ENCODE assay signal across 7 mouse cellular contexts in the genomic region with DNA sequence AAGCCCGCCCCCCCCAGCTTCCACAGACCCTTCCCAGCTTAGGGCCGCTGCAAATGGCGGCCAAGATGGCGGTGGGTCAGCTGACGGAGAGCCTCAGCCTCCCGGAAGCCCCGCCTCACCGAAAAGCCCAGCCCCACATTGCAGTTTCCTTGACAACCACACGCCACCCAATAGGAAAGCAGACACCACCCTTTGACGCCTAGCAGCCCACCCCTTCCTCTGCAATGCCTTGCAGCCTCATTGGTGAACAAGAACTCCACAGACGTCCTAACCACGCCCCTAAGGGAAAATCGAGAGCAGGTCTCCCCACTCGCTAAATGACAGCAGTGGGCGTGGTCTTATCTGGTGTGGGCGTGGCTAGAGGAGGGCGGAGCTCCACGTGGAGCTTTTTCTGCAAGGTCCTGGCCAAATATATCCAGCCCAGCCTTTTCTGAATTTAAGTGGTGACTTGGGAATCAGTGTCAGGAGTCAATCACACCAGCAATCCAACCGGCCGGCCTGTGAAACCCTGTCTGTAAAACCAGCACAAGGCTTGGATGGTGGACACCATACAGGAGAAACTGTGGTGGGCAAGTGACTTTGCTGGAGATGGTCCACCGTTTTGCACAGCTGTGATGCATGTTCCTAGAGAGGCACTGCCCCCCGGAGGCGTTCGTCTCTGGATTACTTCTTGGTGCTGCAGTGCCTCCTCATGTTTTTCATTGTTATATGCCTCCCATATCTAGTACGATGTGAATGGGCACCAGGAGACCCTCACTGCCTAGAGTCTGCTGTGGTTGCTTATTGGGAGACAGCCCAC. TPM values are rescaled to one million over a fixed set of nuclear protein-coding genes. Genes with fewer than 3 reads are reported as not detected.
DNase-seq lines count a peak whose midpoint lies in the region; ATAC-seq and TF ChIP-seq lines count a peak whose summit lies in the region.

Gene Ap3d1, minus strand, starts transcription at position 85 of the 799 bp plus-strand sequence.

- 2% methylated on average over 25 of the region's 25 CpGs for WGBS in embryonic facial prominence, embryonic 10.5 days
- WGBS in intestine, postnatal 0 days, result 2% methylated on average over 25 of the region's 25 CpGs
- WGBS in midbrain, embryonic 12.5 days, result 3% methylated on average over 25 of the region's 25 CpGs
- 2% methylated on average over 25 of the region's 25 CpGs for WGBS in small intestine, adult 2 months

- H3K27ac ChIP-seq in embryonic facial prominence, embryonic 10.5 days (replicated peaks), result peak within 1 kb of the TSS; percentile 92
- peak within 1 kb of the TSS; percentile 74 for H3K27ac ChIP-seq in intestine, postnatal 0 days (ENCODE audit: low read depth, low read length)
- peak within 1 kb of the TSS; percentile 76 for H3K27ac ChIP-seq in midbrain, embryonic 12.5 days (replicated peaks)
- H3K27ac ChIP-seq in small intestine, adult 2 months (ENCODE audit: insufficient read depth, low read depth, low read length), result peak within 1 kb of the TSS; percentile 45

- peak within 1 kb of the TSS; percentile 88 for H3K4me2 ChIP-seq in intestine, postnatal 0 days (replicated peaks; ENCODE audit: low read depth)
- H3K4me2 ChIP-seq in midbrain, embryonic 12.5 days (replicated peaks), result peak within 1 kb of the TSS; percentile 99

- no peaks in the 10 kb centered on the region for H3K27me3 ChIP-seq in embryonic facial prominence, embryonic 10.5 days (replicated peaks; ENCODE audit: low read depth, poor library complexity, severe bottlenecking)
- no peaks in the 10 kb centered on the region for H3K27me3 ChIP-seq in intestine, postnatal 0 days (replicated peaks; ENCODE audit: control insufficient read depth, insufficient read depth, low read length)
- no peaks in the 10 kb centered on the region for H3K27me3 ChIP-seq in midbrain, embryonic 12.5 days
- no peaks in the 10 kb centered on the region for H3K27me3 ChIP-seq in small intestine, adult 2 months (ENCODE audit: control insufficient read depth, insufficient read depth, low read length)

- H3K9me3 ChIP-seq in embryonic facial prominence, embryonic 10.5 days, result no peaks in the 10 kb centered on the region
- no peaks in the 10 kb centered on the region for H3K9me3 ChIP-seq in intestine, postnatal 0 days (ENCODE audit: control insufficient read depth)
- no peaks in the 10 kb centered on the region for H3K9me3 ChIP-seq in midbrain, embryonic 12.5 days

- intact Hi-C loops in left cerebral cortex, postnatal 4 days (cut with DNase I), result no loop called here

- TF ChIP-seq POLR2A in small intestine, adult 2 months (IDR thresholded peaks at IDR 0.05; ENCODE audit: low read depth, low read length), result no peak; the same call in 1 of the 2 replicates

- peaks cover 32% of the 10 kb centered on the region for H3K4me1 ChIP-seq in embryonic facial prominence, embryonic 10.5 days
- peaks cover 6% of the 10 kb centered on the region; the same call in 1 of the 2 replicates for H3K4me1 ChIP-seq in intestine, postnatal 0 days (replicated peaks; ENCODE audit: control insufficient read depth, insufficient read depth, low read length)
- H3K4me1 ChIP-seq in midbrain, embryonic 12.5 days, result peaks cover 25% of the 10 kb centered on the region
- peaks cover 12% of the 10 kb centered on the region; the same call in 1 of the 2 replicates for H3K4me1 ChIP-seq in small intestine, adult 2 months (ENCODE audit: control insufficient read depth, insufficient read depth, insufficient read length, low read length)

- ATAC-seq in intestine, postnatal 0 days, result peak; percentile 98
- ATAC-seq in midbrain, embryonic 12.5 days (ENCODE audit: low FRiP score, low read depth), result peak; percentile 99

- peaks cover 25% of the 10 kb centered on the region for H3K36me3 ChIP-seq in embryonic facial prominence, embryonic 10.5 days (replicated peaks)
- no peaks in the 10 kb centered on the region for H3K36me3 ChIP-seq in intestine, postnatal 0 days (ENCODE audit: control insufficient read depth, insufficient read depth)
- H3K36me3 ChIP-seq in midbrain, embryonic 12.5 days, result no peaks in the 10 kb centered on the region
- no peaks in the 10 kb centered on the region for H3K36me3 ChIP-seq in small intestine, adult 2 months (ENCODE audit: control insufficient read depth, insufficient read depth, low read length)

- peak within 1 kb of the TSS; percentile 79 for H3K4me3 ChIP-seq in embryonic facial prominence, embryonic 10.5 days
- peak within 1 kb of the TSS; percentile 100 for H3K4me3 ChIP-seq in intestine, postnatal 0 days (ENCODE audit: low read depth, low read length)
- H3K4me3 ChIP-seq in midbrain, embryonic 12.5 days, result peak within 1 kb of the TSS; percentile 97
- peak within 1 kb of the TSS; percentile 72 for H3K4me3 ChIP-seq in small intestine, adult 2 months (ENCODE audit: low read depth, low read length)

- TF ChIP-seq CTCF in intestine, postnatal 0 days (IDR thresholded peaks at IDR 0.05; ENCODE audit: low read depth), result peak; percentile 39; the same call in 1 of the 2 replicates
- TF ChIP-seq CTCF in small intestine, adult 2 months (IDR thresholded peaks at IDR 0.05; ENCODE audit: extremely low read depth, insufficient read length, insufficient replicate concordance, low read depth, low read length), result no peak

- H3K9ac ChIP-seq in intestine, postnatal 0 days (ENCODE audit: low read depth, low read length), result peak within 1 kb of the TSS; percentile 99
- H3K9ac ChIP-seq in midbrain, embryonic 12.5 days (replicated peaks), result peak within 1 kb of the TSS; percentile 99

- DNase-seq in adrenal gland, postnatal 10 days, result peak; percentile 99
- peak; percentile 98 for DNase-seq in embryonic facial prominence, embryonic 10.5 days (ENCODE audit: low spot score)
- DNase-seq in gonadal fat pad, adult 2 months (ENCODE audit: low read depth), result peak; percentile 98
- peak; percentile 96 for DNase-seq in left cerebral cortex, postnatal 4 days

RNA-seq across cellular contexts. Expression of gene Ap3d1, which starts in this region (rescaled TPM):
- total RNA-seq in adrenal gland, postnatal 10 days (2021), result 10 to 100 TPM; 64.7 to 82.6 TPM
- 60.5 and 61.5 TPM in 2 replicates for polyA plus RNA-seq in embryonic facial prominence, embryonic 10.5 days (2016; fragmentation: Nextera tagmentation; extraction: Ambion mirVana)
- polyA plus RNA-seq in gonadal fat pad, adult 2 months (2012; rRNA removed), result 149 and 151 TPM in 2 replicates
- polyA plus RNA-seq in intestine, postnatal 0 days (2015; fragmentation: Nextera tagmentation; extraction: Ambion mirVana), result 41.3 and 49.5 TPM in 2 replicates
- total RNA-seq in left cerebral cortex, postnatal 4 days (2021), result 100 to 1,000 TPM; 142 to 145 TPM
- 94.0 and 99.1 TPM in 2 replicates for polyA plus RNA-seq in midbrain, embryonic 12.5 days (2016; fragmentation: Nextera tagmentation; extraction: Ambion mirVana)
- polyA plus RNA-seq in small intestine, adult 2 months (2012; rRNA removed), result 64.9 and 110 TPM in 2 replicates

Comparison
In these comparisons a context has a peak if more than half of its experiments do, and no peak if none do; other contexts are left out.
1. Peak in every context shown above with its lines: DNase-seq, ATAC-seq, H3K4me3 ChIP-seq and H3K27ac ChIP-seq.